Mouse (Mus musculus): ENCODE results near the gene Olfr1418.

DNA sequence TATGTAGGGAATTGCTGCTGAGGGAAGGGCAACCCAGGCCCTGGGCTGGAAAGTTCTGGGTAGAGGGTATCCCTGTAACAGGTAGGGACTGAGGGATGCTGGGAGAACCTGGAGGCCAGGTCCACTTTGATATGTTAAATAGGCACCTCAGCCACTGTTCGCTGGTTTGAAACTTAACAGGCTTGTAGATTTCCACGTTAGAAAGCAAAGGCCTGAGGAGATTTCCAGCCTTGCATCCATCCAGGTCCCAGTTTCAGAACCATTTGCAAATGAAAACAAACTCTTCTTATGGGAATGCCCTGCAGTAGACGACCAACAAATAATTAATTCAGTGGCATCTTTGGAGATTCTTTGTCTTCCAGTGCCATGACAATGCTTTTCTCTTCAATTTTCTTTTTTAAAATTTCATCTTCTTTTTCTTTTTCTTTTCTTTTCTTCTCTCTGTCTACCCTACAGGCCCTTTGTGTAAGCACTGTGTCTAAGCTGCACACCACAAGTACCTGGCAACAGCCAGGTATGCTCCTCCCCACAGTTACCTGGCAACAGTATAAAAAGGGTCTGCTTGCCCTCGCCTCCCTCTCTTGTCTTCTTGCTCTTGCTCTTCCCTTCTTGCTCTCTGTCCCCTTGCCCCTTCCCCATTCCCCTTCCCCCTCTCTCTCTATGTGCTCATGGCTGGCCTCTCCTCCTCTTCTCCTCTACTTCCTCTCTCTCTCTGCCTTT lies 37.4 kb downstream of the Olfr1418 start:
- TF ChIP-seq POLR2A (IDR thresholded peaks at IDR 0.05; ENCODE audit: low read depth, low read length), result no peak
- TF ChIP-seq CTCF (IDR thresholded peaks at IDR 0.05; ENCODE audit: borderline replicate concordance, insufficient read depth, low read length), result no peak
